Mouse (Mus musculus) fat pad, adult 2 months (tissue): Measurements from ENCODE around the gene Slc35b2.

ENCODE experiments used
- DNase-seq: peaks from one replicate; pipeline ENCODE4 v3.0.0-alpha.2; 2011; ENCODE audit warnings: low read depth, low spot score; ENCODE audit errors: extremely low read depth

Slc35b2 gene

DNA sequence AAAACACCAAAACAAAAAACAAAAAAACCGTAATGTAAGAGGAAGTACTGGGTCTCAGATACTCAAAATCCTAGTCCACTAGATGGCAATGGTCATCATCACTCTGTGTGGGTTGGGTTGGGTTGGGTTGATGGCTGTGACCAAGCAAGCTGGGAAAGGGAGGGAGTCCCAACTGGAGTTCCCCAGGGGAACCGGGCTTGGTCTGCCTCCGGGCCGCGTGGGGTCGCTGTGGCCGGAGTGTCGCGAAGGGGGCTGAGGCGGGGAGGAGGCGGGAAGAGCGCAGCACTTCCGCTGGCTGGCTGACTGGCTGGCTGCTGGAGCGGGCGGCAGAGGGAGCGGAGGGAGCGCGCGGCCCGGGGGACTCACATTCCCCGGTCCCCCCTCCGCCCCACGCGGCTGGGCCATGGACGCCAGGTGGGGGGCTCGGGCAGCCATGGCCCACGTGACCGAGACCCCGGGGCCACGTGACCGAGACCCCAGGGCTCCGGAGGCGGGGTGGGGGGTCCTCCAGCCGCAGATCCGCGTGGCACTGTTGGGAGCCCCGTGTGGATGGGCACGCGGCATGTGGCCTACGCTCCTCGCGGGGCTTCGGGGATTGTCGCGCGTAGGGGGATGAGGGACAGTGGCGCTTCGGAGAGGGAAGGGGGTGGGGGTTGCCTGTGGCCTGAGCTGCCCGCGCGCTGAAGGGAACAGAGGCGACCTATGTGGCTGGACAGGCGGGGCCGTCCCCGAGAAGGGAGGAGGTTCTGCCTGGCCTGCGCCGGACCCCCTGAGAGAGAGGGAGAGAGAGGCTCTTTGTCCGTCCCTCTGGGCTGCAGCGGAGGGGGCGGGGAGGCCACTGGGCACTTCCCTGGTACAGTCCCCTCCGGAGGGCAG is at the start of gene Slc35b2:
Gene Slc35b2 (plus strand): TSS at position 220 of the 876 bp plus-strand sequence.
- no peak for DNase-seq

DNA sequence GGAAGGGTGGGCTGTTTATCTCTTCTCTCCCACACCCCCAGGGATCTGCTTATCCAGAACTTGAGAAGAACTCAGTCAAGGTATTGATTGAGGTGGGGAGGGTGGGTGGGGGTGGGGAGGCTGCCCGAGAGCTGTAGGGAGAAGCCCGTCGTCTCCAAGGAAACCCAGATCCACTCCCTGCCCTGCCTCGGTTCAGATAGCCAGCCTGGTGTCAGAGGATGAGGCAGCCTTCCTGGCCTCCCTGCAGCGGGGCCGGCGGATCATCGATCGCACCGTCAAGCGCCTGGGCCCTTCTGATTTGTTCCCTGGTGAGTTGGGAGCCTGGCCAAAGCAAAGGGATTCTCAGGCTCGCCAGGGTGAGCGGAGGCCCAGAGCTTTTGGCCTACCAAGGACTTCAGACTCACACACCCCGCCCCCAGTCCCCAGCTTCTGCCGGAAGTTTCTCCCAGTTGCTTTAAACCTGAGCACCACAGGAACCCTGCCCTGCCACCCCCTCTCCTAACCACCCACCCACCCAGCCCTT is 48.4 kb upstream of the Slc35b2 start:
- no peak for DNase-seq

DNA sequence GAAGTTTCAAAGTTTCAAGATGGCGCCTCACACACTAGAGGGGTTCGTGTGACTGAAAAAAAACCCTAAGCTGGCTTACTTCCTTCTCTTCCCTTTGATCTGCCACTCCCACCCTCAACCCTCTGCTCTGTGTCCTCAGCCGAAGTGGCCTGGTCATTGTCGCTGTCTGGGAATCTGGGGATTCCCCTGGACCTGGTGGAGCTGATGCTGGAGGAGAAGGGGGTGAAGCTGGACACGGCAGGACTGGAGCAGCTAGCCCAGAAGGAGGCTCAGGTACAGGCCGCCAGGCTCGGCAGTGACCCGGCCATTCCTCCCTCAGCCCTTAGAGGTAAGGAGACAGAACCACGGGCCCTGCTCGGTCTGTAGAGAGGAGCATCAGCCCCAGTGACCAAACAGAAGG is 47.9 kb upstream of the Slc35b2 start:
- no peak for DNase-seq

DNA sequence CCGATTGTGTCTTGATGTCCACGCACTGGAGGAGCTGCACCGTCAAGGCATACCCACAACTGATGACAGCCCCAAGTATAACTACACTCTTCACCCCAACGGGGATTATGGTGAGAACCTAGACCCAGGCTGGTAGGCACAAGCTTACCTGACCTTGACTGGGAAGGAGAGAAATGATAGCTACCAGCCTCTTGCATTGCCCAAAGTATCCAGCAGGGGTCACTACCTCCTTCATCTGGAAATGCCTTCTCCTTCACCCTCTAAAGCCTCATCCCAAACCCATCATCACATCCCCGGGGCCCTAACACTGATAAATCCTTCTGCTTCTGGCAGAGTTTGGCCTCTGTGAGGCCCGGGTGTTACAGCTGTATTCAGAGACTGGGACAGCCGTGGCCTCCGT is 47.2 kb upstream of the Slc35b2 start:
- no peak for DNase-seq

DNA sequence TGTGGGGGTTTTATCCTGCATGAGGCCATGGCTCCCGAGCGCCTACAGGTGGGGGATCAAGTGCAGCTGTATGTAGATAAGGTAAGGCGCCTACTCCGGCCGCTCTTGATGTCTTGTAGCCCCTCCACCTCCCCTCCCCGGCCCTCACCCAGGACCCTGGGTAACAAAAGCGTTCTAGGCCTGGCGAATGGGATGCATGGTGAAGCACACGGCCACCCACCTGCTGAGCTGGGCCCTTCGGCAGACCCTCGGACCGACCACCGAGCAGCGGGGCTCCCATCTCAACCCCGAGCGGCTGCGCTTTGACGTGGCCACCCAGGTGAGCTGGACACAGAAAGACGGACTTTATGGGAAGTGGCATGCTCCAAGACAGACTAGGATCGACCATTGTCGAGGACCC is 46.5 kb upstream of the Slc35b2 start:
- no peak for DNase-seq

- DNase-seq, result no peak
Measured at GRCm38 (mm10) chr17:45517549-45518215, 46.0 kb upstream of the Slc35b2 start.

DNA sequence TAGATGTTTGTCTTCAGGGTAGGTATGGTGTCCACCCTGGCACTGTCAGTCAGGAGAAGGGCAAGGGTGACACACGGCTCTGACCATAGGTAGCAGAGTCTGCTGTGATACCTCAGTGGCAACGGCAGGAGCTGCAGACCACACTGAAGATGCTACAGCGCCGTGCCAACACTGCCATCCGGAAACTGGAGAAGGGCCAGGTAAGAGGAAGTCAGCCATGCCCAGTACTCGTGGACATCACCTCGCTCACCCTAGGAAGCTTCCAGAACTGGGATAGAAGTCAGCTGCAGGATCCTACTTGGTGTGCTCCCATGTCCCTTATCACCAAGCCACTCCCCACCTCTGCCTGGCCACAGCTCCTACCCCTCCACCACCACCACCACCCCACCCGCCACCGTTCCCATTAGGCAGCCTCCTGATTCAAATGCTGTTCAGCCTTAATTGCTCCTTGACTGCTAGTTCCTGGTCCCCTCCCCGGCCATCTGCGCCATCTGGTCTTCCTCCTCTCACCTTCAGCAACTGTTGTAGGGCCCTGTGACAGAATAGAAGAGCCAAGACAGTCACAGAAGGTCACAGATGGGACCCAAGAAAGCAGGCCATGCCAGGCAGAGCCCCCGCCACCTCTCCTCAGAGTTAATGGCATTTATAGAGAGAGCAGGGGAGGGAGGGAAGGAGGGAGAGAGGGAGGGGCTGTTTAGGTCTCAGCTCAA is 44.8 kb upstream of the Slc35b2 start:
- no peak for DNase-seq

- no peak for DNase-seq
Measured at GRCm38 (mm10) chr17:45520136-45520535, 43.5 kb upstream of the Slc35b2 start.

- no peak for DNase-seq
Measured at GRCm38 (mm10) chr17:45523263-45523662, 40.4 kb upstream of the Slc35b2 start, which contains the start of gene Tcte1. Gene Tcte1, plus strand, starts transcription at chr17:45523434.

GRCm38 (mm10) chr17:45524961-45525360 is 38.7 kb upstream of the Slc35b2 start:
- DNase-seq, result no peak

DNA sequence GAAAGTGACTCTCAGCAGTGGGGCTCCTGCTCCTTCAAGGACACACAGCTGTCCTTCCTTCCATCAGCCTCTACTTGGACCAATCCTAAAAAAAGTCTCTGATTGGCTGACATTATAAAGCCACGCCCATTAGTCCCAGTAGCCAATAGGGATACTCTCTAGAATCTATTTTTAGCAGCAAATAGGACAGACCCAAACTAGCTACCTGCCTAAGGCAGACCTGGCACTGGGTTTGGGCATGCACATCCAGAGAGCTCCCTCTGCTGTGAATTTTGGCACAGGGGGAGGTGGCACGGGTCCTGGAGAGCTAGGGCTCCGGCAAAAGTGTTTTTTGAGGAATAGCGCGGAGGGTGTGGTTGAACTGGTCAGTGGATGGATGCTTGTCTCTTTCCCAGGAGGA is 37.1 kb upstream of the Slc35b2 start:
- DNase-seq, result no peak

DNA sequence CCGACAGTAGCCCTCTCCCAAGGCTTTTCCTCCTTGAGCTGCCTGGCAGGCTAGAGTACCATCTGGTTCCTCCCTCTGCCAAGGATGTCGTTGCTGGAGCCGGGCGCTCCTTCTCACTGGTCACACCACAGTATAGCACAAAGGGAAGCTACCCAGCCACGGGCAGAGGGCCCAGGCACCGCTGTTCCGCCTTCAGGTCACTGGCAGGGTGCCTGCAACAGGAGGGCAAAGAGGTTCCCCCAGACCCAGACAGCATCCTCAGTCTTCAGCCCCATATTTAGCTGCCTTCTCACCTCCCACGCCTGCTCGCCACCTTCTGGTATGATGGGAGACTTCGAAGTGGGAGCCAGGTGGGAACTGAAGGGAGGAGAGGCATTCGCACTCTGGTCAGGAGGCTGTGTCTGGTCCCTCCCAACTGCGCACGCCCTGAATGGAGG is 33.3 kb upstream of the Slc35b2 start:
- DNase-seq, result no peak

DNA sequence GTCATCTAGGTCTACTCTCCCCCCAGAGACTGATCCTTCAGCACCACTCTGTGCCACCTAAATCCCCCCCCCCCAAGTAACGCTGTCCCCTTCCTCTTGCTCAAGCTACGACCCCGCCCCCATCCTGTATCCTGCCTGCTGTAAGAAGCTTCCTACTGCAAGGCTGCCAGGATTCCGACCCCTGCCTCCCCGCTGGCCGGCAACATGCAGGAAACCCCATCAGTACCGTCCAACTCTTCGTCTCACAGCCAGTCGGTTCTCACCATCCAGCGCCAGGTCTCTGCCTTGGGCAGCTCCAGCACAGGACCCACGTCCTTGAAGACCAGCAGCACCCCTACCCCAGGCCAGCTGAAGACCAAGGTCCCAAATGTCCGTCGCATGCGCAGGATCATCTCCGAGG is 30.8 kb upstream of the Slc35b2 start:
- no peak for DNase-seq

DNA sequence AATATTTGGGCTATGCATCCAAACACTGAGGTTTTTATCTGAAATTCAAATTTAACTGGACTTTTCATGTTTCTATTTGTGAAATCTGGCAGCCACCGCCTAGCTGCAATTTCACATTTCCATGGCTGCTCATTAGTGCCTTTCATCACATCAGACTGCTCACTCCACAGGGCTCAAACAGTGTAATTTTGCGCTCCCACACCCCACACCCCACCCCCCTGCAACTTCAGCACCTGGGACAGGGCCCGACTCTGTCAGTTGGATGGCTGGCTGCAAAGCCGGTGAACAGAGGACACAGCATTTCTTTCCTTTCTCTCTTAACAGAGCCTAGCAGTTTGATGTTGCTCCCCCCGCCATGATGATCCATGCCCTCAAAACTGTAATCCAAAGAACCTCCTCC is 27.4 kb upstream of the Slc35b2 start:
- no peak for DNase-seq

GRCm38 (mm10) chr17:45538394-45538793 is 25.3 kb upstream of the Slc35b2 start:
- DNase-seq, result no peak

- no peak for DNase-seq
Measured at GRCm38 (mm10) chr17:45539664-45540063, 24.0 kb upstream of the Slc35b2 start.

DNA sequence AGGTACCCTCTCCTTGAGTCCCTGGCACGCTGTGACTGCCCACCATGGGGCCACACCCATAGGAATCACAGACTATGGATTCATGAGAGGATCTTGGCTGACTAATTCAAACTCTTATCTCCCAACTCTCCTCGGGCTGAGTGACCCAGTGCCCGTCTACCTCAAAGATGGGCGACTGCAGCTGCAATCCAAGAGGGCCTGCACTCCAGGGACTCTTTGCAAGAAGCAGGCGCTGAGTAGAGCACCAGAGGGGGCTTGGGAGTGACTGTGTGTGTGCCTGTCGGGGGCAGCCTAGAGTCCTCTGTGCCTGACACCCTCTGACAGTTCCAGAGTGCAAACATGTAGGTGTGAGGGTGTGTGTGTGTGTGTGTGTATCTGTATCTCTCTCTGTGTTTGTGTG is 21.5 kb upstream of the Slc35b2 start:
- no peak for DNase-seq

DNA sequence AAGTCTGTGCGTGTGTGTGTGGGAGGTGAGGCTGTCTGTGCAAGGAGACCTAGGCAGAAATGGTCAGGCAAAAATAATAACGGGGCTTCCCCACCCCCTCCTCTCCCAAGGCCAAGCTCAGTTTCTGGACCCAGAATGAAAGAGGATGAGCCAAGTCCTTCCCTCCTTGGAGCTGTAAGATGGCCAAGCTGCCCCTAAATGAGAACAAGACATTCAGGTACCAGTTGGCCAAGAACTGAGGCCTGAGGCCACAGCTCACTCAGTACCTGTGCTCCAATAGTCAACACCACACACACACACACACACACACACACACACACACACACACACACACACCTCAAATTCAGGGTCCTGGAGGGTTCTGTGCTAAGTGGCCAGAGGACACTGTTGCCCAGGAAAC is 21.0 kb upstream of the Slc35b2 start:
- DNase-seq, result no peak

GRCm38 (mm10) chr17:45543115-45543514 is 20.6 kb upstream of the Slc35b2 start:
- no peak for DNase-seq

- no peak for DNase-seq
Measured at GRCm38 (mm10) chr17:45544001-45544872, 19.4 kb upstream of the Slc35b2 start.
